Mouse (Mus musculus) limb, embryonic 14.5 days (tissue): ENCODE measurements at regions not wholly inside any gene's neighbourhood (a gene's known extent, or its start where the extent isn't known, plus 50 kb on each side); places are given as distances from the start of the nearest gene placed in this dataset.

ENCODE experiments used
- ATAC-seq: fragments of 200-750 bp; cut with Nextera tagmentation; 2 replicates; pipeline ENCODE4 v1.8.0; 2017; ENCODE audit warnings: low read depth, moderate number of reproducible peaks, moderate TSS enrichment; ENCODE audit not compliant: low FRiP score
- DNase-seq: peaks from one replicate; pipeline ENCODE4 v3.0.0-alpha.2; 2015; ENCODE audit warnings: low spot score
- H3K27ac ChIP-seq: fragments of 300-500 bp; sonication (generic); replicated peaks from 2 replicates; pipeline ENCODE4 v1.5.1; 2014; ENCODE audit warnings: low read depth, mild to moderate bottlenecking, low read length, moderate library complexity, mixed read lengths
- H3K27me3 ChIP-seq: fragments of 300-500 bp; sonication (generic); 2 replicates; pipeline ENCODE4 v1.6.1; 2014; ENCODE audit warnings: low read length, mixed read lengths; ENCODE audit not compliant: control insufficient read depth, insufficient read depth
- H3K36me3 ChIP-seq: fragments of 300-500 bp; sonication (generic); 2 replicates; pipeline ENCODE4 v1.6.1; 2014; ENCODE audit warnings: mild to moderate bottlenecking, low read length, moderate library complexity, mixed read lengths; ENCODE audit not compliant: control insufficient read depth, insufficient read depth
- H3K4me1 ChIP-seq: fragments of 300-500 bp; sonication (generic); 2 replicates; pipeline ENCODE4 v1.6.1; 2014; ENCODE audit warnings: antibody characterized with exemption, low read length, mixed read lengths; ENCODE audit not compliant: control insufficient read depth, insufficient read depth
- H3K4me2 ChIP-seq: fragments of 300-500 bp; sonication (generic); replicated peaks from 2 replicates; pipeline ENCODE4 v1.6.1; 2014; ENCODE audit warnings: low read depth, mild to moderate bottlenecking, low read length, moderate library complexity; ENCODE audit not compliant: severe bottlenecking
- H3K4me3 ChIP-seq: fragments of 300-500 bp; sonication (generic); replicated peaks from 2 replicates; pipeline ENCODE4 v1.5.1; 2014; ENCODE audit warnings: low read length
- H3K9ac ChIP-seq: fragments of 300-500 bp; sonication (generic); 2 replicates; pipeline ENCODE4 v1.6.1; 2014; ENCODE audit warnings: mild to moderate bottlenecking, low read depth, low read length, moderate library complexity; ENCODE audit not compliant: severe bottlenecking
- H3K9me3 ChIP-seq: fragments of 300-500 bp; sonication (generic); 2 replicates; pipeline ENCODE4 v1.6.1; 2016; ENCODE audit warnings: low read length; ENCODE audit not compliant: control insufficient read depth
- POLR2A ChIP-seq: fragments of 200-500 bp; IDR thresholded peaks from 2 replicates; pipeline ENCODE4 v1.8.0; 2012; ENCODE audit warnings: inconsistent platforms, mild to moderate bottlenecking, moderate library complexity, borderline replicate concordance; ENCODE audit not compliant: insufficient read depth, insufficient read length; ENCODE audit errors: extremely low read depth
- WGBS: fragments of 180-500 bp; shearing (Covaris S2); extraction: QIAGEN DNeasy Blood & Tissue Kit; methylation state at CpG from one replicate; pipeline ENCODE4 v1.1.7; 2014; 5-methylcytosine and 5-hydroxymethylcytosine counted together

- DNase-seq (peak; percentile 30), ATAC-seq (no peak)
- H3K9ac ChIP-seq, result no peak overlapping the region
- H3K4me2 ChIP-seq, result no peak overlapping the region
- 65% methylated on average over 9 of the region's 9 CpGs for whole genome bisulfite sequencing
- H3K27ac ChIP-seq, result no peak overlapping the region
- H3K9me3 ChIP-seq, result no peaks in the 10 kb centered on the region
- no peaks in the 10 kb centered on the region for H3K4me1 ChIP-seq
- H3K27me3 ChIP-seq, result no peaks in the 10 kb centered on the region
- H3K36me3 ChIP-seq, result no peaks in the 10 kb centered on the region
- H3K4me3 ChIP-seq, result no peak overlapping the region
- TF ChIP-seq POLR2A, result no peak
Observed at GRCm38 (mm10) chr5:97598741-97599140, 141.9 kb upstream of the Gk2 start.

DNA sequence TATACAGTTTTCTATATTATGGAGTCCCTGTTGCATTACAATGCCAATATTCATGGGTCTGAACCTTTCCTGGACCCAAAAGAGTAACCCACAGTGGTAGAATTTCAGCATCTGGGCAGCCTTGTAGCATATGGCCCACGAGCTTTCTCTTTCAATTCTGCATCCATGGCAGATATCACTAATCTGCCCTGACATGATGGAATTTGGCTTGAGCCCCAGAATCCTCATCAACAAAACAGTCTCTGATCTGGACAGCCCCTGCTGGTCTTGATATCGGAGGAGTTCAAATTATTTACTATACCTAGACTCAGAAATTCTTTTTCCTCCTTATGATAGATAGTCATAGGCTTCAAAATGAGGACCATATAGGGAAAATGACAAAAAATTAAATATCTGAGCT is 139.1 kb upstream of the Gk2 start:
- Histone ChIP-seq H3K4me1 (no peaks in the 10 kb centered on the region), H3K4me3 (no peak overlapping the region), H3K9ac (no peak overlapping the region), H3K36me3 (no peaks in the 10 kb centered on the region), H3K4me2 (no peak overlapping the region), H3K27me3 (no peaks in the 10 kb centered on the region), H3K27ac (no peak overlapping the region), H3K9me3 (no peaks in the 10 kb centered on the region)
- ATAC-seq (no peak), DNase-seq (no peak)
- TF ChIP-seq POLR2A, result no peak
- WGBS, result 80% methylated on average over 2 of the region's 2 CpGs

GRCm38 (mm10) chr5:97594081-97594480 is 137.3 kb upstream of the Gk2 start:
- H3K4me2 ChIP-seq, result no peak overlapping the region
- H3K36me3 ChIP-seq, result no peaks in the 10 kb centered on the region
- H3K27me3 ChIP-seq, result no peaks in the 10 kb centered on the region
- DNase-seq (no peak), ATAC-seq (no peak)
- no peak overlapping the region for H3K9ac ChIP-seq
- H3K4me1 ChIP-seq, result no peaks in the 10 kb centered on the region
- TF ChIP-seq POLR2A, result no peak
- 74% methylated on average over 7 of the region's 7 CpGs for WGBS
- no peak overlapping the region for H3K27ac ChIP-seq
- H3K4me3 ChIP-seq, result no peak overlapping the region
- H3K9me3 ChIP-seq, result no peaks in the 10 kb centered on the region

- Histone ChIP-seq H3K27me3 (no peaks in the 10 kb centered on the region), H3K36me3 (no peaks in the 10 kb centered on the region), H3K4me3 (no peak overlapping the region), H3K9me3 (no peaks in the 10 kb centered on the region), H3K4me2 (no peak overlapping the region), H3K27ac (no peak overlapping the region), H3K9ac (no peak overlapping the region), H3K4me1 (no peaks in the 10 kb centered on the region)
- 75% methylated on average over 2 of the region's 2 CpGs for WGBS
- ATAC-seq (no peak), DNase-seq (no peak)
- TF ChIP-seq POLR2A, result no peak
Observed at GRCm38 (mm10) chr5:97582509-97582908, 125.7 kb upstream of the Gk2 start.

DNA sequence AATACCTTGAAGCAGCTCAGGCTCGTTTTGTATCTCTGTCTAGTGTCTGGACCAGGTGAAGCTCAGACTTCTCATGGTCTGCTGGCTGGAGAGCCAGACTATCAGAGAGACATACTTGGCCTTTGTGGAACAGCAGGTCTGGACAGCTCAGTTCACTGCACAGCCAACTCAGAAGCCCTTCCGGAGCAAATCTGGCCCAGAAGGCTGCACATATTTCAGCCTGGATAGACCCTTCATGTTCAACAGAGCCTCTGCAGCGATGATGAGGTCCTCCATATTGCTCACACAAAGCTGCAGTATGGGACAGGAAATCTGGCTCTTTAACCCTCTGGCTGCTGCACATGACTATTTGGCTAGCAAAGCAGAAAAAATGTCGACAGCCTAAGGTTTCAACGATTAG is 108.7 kb upstream of the Gk2 start:
- H3K4me3 ChIP-seq, result no peak overlapping the region
- no peaks in the 10 kb centered on the region for H3K36me3 ChIP-seq
- H3K27ac ChIP-seq, result no peak overlapping the region
- H3K9me3 ChIP-seq, result no peaks in the 10 kb centered on the region
- no peaks in the 10 kb centered on the region for H3K4me1 ChIP-seq
- H3K27me3 ChIP-seq, result no peaks in the 10 kb centered on the region
- WGBS, result 74% methylated on average over 5 of the region's 5 CpGs
- no peak overlapping the region for H3K4me2 ChIP-seq
- no peak overlapping the region for H3K9ac ChIP-seq
- TF ChIP-seq POLR2A, result no peak
- ATAC-seq (no peak), DNase-seq (no peak)

DNA sequence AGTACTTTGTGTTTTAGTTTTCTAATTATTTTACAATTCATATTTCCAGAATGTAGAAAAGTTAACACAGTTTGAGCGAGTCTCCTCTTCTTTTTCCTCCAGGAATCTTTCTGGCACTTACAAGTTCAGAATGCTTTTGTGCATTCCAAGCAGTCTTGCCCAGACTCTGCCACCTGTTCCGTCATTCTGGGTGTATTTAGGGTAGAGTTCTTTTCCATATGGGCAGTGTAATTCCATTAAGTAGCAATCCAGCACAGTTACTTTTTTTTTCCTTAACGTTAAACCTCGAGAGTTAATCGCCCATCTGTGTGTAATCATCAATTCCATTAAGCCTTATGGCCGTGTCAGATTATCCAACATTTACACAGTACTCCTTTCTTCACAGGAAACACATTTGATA is 106.9 kb upstream of the Gk2 start:
- H3K27me3 ChIP-seq, result no peaks in the 10 kb centered on the region
- no peak overlapping the region for H3K27ac ChIP-seq
- WGBS, result 34% methylated on average over 6 of the region's 6 CpGs
- no peak overlapping the region for H3K4me2 ChIP-seq
- H3K9ac ChIP-seq, result no peak overlapping the region
- H3K9me3 ChIP-seq, result no peaks in the 10 kb centered on the region
- no peaks in the 10 kb centered on the region for H3K36me3 ChIP-seq
- DNase-seq (peak; percentile 2), ATAC-seq (no peak)
- H3K4me1 ChIP-seq, result no peaks in the 10 kb centered on the region
- TF ChIP-seq POLR2A, result no peak
- no peak overlapping the region for H3K4me3 ChIP-seq
